Mouse (Mus musculus): ENCODE measurements around the gene Olfr993. TPM values are rescaled to one million over a fixed set of nuclear protein-coding genes. Genes with fewer than 3 reads are reported as not detected.

The Olfr993 gene
- not detected in 2 replicates for polyA plus RNA-seq (2012; rRNA removed)

GRCm38 (mm10) chr2:85414777-85415176 is at the start of gene Olfr993:
Olfr993 (minus strand) TSS chr2:85414877.
- DNase-seq, result no peak
- no peak within 1 kb of the TSS for H3K27ac ChIP-seq (ENCODE audit: insufficient read depth, low read length)
- no peaks in the 10 kb centered on the region for H3K4me1 ChIP-seq (ENCODE audit: control insufficient read depth, insufficient read depth, low read length)
- H3K4me3 ChIP-seq (replicated peaks; ENCODE audit: insufficient read depth, low read depth, low read length), result no peak within 1 kb of the TSS
- TF ChIP-seq CTCF (IDR thresholded peaks at IDR 0.05; ENCODE audit: borderline replicate concordance, insufficient read depth, low read depth, low read length), result no peak
- TF ChIP-seq POLR2A (IDR thresholded peaks at IDR 0.05; ENCODE audit: borderline replicate concordance, insufficient read depth, low read length), result no peak
- no peaks in the 10 kb centered on the region for H3K27me3 ChIP-seq (ENCODE audit: control insufficient read depth, insufficient read depth, low read length)

DNA sequence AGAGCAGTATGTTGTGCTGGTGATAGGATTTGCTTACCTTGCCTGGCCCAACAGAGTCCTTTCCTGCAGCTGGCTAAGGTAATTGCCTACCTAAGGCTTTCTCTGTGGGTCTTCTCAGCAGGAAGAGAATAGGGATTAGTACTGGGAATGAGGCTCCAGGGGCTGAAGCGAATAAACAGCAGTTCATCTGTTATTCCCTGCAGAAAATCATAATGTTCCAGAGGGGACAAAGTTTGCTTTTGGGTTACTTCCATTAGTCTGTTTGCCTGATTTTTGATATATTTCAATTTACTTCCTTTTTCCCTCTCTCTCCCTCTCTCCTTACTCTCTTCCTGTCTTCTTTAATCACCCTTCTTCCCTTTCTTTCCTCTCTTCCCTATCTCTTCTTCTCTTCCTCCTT is 28.9 kb upstream of the Olfr993 start, which contains the start of gene Olfr995:
Gene Olfr995, minus strand, starts transcription at position 101 of the 400 bp plus-strand sequence.
- no peak within 1 kb of the TSS for H3K27ac ChIP-seq (ENCODE audit: insufficient read depth, low read length)
- no peak for DNase-seq
- 27% methylated on average over 1 of the region's 1 CpGs for WGBS
- no peaks in the 10 kb centered on the region for H3K27me3 ChIP-seq (ENCODE audit: control insufficient read depth, insufficient read depth, low read length)
- H3K4me1 ChIP-seq (ENCODE audit: control insufficient read depth, insufficient read depth, low read length), result no peaks in the 10 kb centered on the region
- H3K4me3 ChIP-seq (replicated peaks; ENCODE audit: insufficient read depth, low read depth, low read length), result no peak within 1 kb of the TSS
- TF ChIP-seq POLR2A (IDR thresholded peaks at IDR 0.05; ENCODE audit: borderline replicate concordance, insufficient read depth, low read length), result no peak

- no peak overlapping the region for H3K27ac ChIP-seq (ENCODE audit: insufficient read depth, low read length)
- no peak for DNase-seq
- H3K27me3 ChIP-seq (ENCODE audit: control insufficient read depth, insufficient read depth, low read length), result no peaks in the 10 kb centered on the region
- no peaks in the 10 kb centered on the region for H3K4me1 ChIP-seq (ENCODE audit: control insufficient read depth, insufficient read depth, low read length)
- no peak for TF ChIP-seq CTCF (IDR thresholded peaks at IDR 0.05; ENCODE audit: borderline replicate concordance, insufficient read depth, low read depth, low read length)
- TF ChIP-seq POLR2A (IDR thresholded peaks at IDR 0.05; ENCODE audit: borderline replicate concordance, insufficient read depth, low read length), result no peak
- no peak overlapping the region for H3K4me3 ChIP-seq (replicated peaks; ENCODE audit: insufficient read depth, low read depth, low read length)
These were observed 27.9 kb upstream of the Olfr993 start for GRCm38 (mm10) chr2:85442546-85442945.

DNA sequence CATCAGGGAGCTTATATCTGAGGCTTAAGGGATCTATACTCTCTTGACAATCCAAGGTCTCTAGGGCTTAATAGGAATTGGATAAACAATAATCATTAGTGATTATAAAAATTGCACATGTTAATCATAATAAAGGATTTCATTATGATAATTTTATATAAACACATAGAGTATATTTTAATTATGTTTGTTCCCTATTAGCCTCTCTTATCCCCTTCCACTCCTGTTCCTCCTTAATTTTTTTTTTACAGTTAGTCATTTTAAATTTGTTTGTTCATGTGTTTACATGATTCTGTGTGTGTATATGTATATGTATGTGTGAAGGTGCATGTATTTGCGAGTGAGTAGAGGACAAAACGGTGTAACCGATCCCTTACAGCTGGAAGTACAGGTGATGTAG is 21.7 kb upstream of the Olfr993 start, which contains the start of gene Olfr994:
Gene Olfr994, minus strand, starts transcription at position 101 of the 400 bp plus-strand sequence.
- no peak for DNase-seq
- TF ChIP-seq POLR2A (IDR thresholded peaks at IDR 0.05; ENCODE audit: borderline replicate concordance, insufficient read depth, low read length) (no peak), CTCF (IDR thresholded peaks at IDR 0.05; ENCODE audit: borderline replicate concordance, insufficient read depth, low read depth, low read length) (no peak)
- WGBS, result 93% methylated on average over 3 of the region's 3 CpGs

GRCm38 (mm10) chr2:85425893-85426292 is 11.2 kb upstream of the Olfr993 start:
- 92% methylated on average over 1 of the region's 1 CpGs for WGBS
- no peak for TF ChIP-seq CTCF (IDR thresholded peaks at IDR 0.05; ENCODE audit: borderline replicate concordance, insufficient read depth, low read depth, low read length)
- TF ChIP-seq POLR2A (IDR thresholded peaks at IDR 0.05; ENCODE audit: borderline replicate concordance, insufficient read depth, low read length), result no peak
- H3K4me1 ChIP-seq (ENCODE audit: control insufficient read depth, insufficient read depth, low read length), result no peaks in the 10 kb centered on the region
- no peak overlapping the region for H3K27ac ChIP-seq (ENCODE audit: insufficient read depth, low read length)
- no peak overlapping the region for H3K4me3 ChIP-seq (replicated peaks; ENCODE audit: insufficient read depth, low read depth, low read length)
- H3K27me3 ChIP-seq (ENCODE audit: control insufficient read depth, insufficient read depth, low read length), result no peaks in the 10 kb centered on the region
- no peak for DNase-seq

More for the DNA sequence above, 21.7 kb upstream of the Olfr993 start, which contains the start of gene Olfr994:
- Histone ChIP-seq H3K4me3 (replicated peaks; ENCODE audit: insufficient read depth, low read depth, low read length) (no peak within 1 kb of the TSS), H3K27ac (ENCODE audit: insufficient read depth, low read length) (no peak within 1 kb of the TSS), H3K4me1 (ENCODE audit: control insufficient read depth, insufficient read depth, low read length) (no peaks in the 10 kb centered on the region), H3K27me3 (ENCODE audit: control insufficient read depth, insufficient read depth, low read length) (no peaks in the 10 kb centered on the region)

- WGBS, result 54% methylated on average over 2 of the region's 2 CpGs
- no peak for DNase-seq
- Histone ChIP-seq H3K4me3 (replicated peaks; ENCODE audit: insufficient read depth, low read depth, low read length) (no peak within 1 kb of the TSS), H3K27me3 (ENCODE audit: control insufficient read depth, insufficient read depth, low read length) (no peaks in the 10 kb centered on the region), H3K27ac (ENCODE audit: insufficient read depth, low read length) (no peak within 1 kb of the TSS), H3K4me1 (ENCODE audit: control insufficient read depth, insufficient read depth, low read length) (no peaks in the 10 kb centered on the region)
- TF ChIP-seq CTCF (IDR thresholded peaks at IDR 0.05; ENCODE audit: borderline replicate concordance, insufficient read depth, low read depth, low read length) (no peak), POLR2A (IDR thresholded peaks at IDR 0.05; ENCODE audit: borderline replicate concordance, insufficient read depth, low read length) (no peak)
These were observed 5.3 kb downstream of the Olfr993 start, which contains the start of gene Olfr992 for GRCm38 (mm10) chr2:85409369-85409768. Olfr992 (minus strand) TSS chr2:85409469.

Other genes starting within 250 kb of the Olfr993 start
- gene Lrrc55, start 217.7 kb downstream of the Olfr993 start, polyA plus RNA-seq (2012; rRNA removed), result 7.3 and 8.3 TPM in 2 replicates
- gene Olfr987, start 75.6 kb downstream of the Olfr993 start, polyA plus RNA-seq (2012; rRNA removed), result not detected in 2 replicates
- gene Olfr988, start 51.6 kb downstream of the Olfr993 start, polyA plus RNA-seq (2012; rRNA removed), result not detected in 2 replicates
- not detected in 2 replicates for gene Olfr992, start 5.4 kb downstream of the Olfr993 start, polyA plus RNA-seq (2012; rRNA removed)
- not detected in 2 replicates for gene Olfr994, start 21.6 kb upstream of the Olfr993 start, polyA plus RNA-seq (2012; rRNA removed)
- not detected in 2 replicates for gene Olfr995, start 28.8 kb upstream of the Olfr993 start, polyA plus RNA-seq (2012; rRNA removed)
- gene 4833423E24Rik, start 104.1 kb upstream of the Olfr993 start, polyA plus RNA-seq (2012; rRNA removed), result 0.11 and 0.13 TPM in 2 replicates
- not detected in 2 replicates for gene Olfr996, start 164.3 kb upstream of the Olfr993 start, polyA plus RNA-seq (2012; rRNA removed)
- not detected in 2 replicates for gene Olfr998, start 174.1 kb upstream of the Olfr993 start, polyA plus RNA-seq (2012; rRNA removed)
- gene Olfr1000, start 197.0 kb upstream of the Olfr993 start, polyA plus RNA-seq (2012; rRNA removed), result not detected in 2 replicates
- gene Olfr1002, start 235.8 kb upstream of the Olfr993 start, polyA plus RNA-seq (2012; rRNA removed), result not detected in 2 replicates
- not detected in 2 replicates for gene Olfr154, start 249.6 kb upstream of the Olfr993 start, polyA plus RNA-seq (2012; rRNA removed)

Measured in cerebellum, adult 2 months (tissue).